Mouse (Mus musculus) stomach, postnatal 0 days (tissue): ENCODE results near the gene Fabp2. TPM values are rescaled to one million over a fixed set of nuclear protein-coding genes. Genes with fewer than 3 reads are reported as not detected.
"Not testable (repeated sequence)": the region's sequence is repeated elsewhere in the genome, so short reads cannot be mapped to it uniquely, and the experiment has no call there.

ENCODE experiments used
- ATAC-seq: fragments of 200-750 bp; cut with Nextera tagmentation; 2 replicates; pipeline ENCODE4 v1.8.0; 2017; ENCODE audit not compliant: low FRiP score, low TSS enrichment
- DNase-seq: peaks from one replicate; pipeline ENCODE4 v3.0.0-alpha.2; 2016; ENCODE audit warnings: low spot score
- H3K27ac ChIP-seq: fragments of 300-500 bp; sonication (generic); replicated peaks from 2 replicates; pipeline ENCODE4 v1.5.1; 2014; ENCODE audit warnings: mild to moderate bottlenecking, control low read depth
- H3K27me3 ChIP-seq: fragments of 300-500 bp; sonication (generic); 2 replicates; pipeline ENCODE4 v1.6.1; 2014; ENCODE audit warnings: low read length; ENCODE audit not compliant: control insufficient read depth, insufficient read depth
- H3K36me3 ChIP-seq: fragments of 300-500 bp; sonication (generic); 2 replicates; pipeline ENCODE4 v1.6.1; 2014; ENCODE audit warnings: low read length, mixed read lengths; ENCODE audit not compliant: control insufficient read depth, insufficient read depth
- H3K4me1 ChIP-seq: fragments of 300-500 bp; sonication (generic); replicated peaks from 2 replicates; pipeline ENCODE4 v1.6.1; 2014; ENCODE audit warnings: antibody characterized with exemption; ENCODE audit not compliant: control insufficient read depth, insufficient read depth
- H3K4me2 ChIP-seq: fragments of 300-500 bp; sonication (generic); replicated peaks from 2 replicates; pipeline ENCODE4 v1.6.1; 2014; ENCODE audit warnings: low read depth, mild to moderate bottlenecking, control low read depth, moderate library complexity
- H3K4me3 ChIP-seq: fragments of 300-500 bp; sonication (generic); 2 replicates; pipeline ENCODE4 v1.5.1; 2014; ENCODE audit warnings: low read depth, low read length, control low read depth
- H3K9ac ChIP-seq: fragments of 300-500 bp; sonication (generic); 2 replicates; pipeline ENCODE4 v1.6.1; 2014; ENCODE audit warnings: mild to moderate bottlenecking, low read length, control low read depth, mixed read lengths
- H3K9me3 ChIP-seq: fragments of 300-500 bp; sonication (generic); 2 replicates; pipeline ENCODE4 v1.6.1; 2016; ENCODE audit warnings: low read length; ENCODE audit not compliant: control insufficient read depth
- CTCF ChIP-seq: IDR thresholded peaks from 2 replicates; pipeline ENCODE4 v1.5.1; 2016; ENCODE audit warnings: antibody characterized with exemption, low read depth, mild to moderate bottlenecking, moderate library complexity
- EP300 ChIP-seq: optimal IDR thresholded peaks from 2 replicates; pipeline ENCODE3; 2016; ENCODE audit warnings: antibody characterized with exemption
- WGBS: fragments of 180-500 bp; shearing (Covaris S2); extraction: QIAGEN DNeasy Blood & Tissue Kit; methylation state at CpG from one replicate; pipeline ENCODE4 v1.1.7; 2014; 5-methylcytosine and 5-hydroxymethylcytosine counted together
- polyA plus RNA-seq: library from polyadenylated mRNA; unstranded; fragments of >200 nt; fragmentation: Nextera tagmentation; extraction: Ambion mirVana; gene quantifications from 2 replicates; pipeline ENCODE4 v1.2.1, GENCODE M21; 2015

Gene Fabp2
- polyA plus RNA-seq, 1 experiment from 2014 or later, result 21.5 TPM

- no peaks in the 10 kb centered on the region for H3K9me3 ChIP-seq
- WGBS, result 57% methylated on average over 8 of the region's 8 CpGs
- DNase-seq, result no peak
Measured at GRCm38 (mm10) chr3:122921676-122922527, 27.0 kb downstream of the Fabp2 start.

GRCm38 (mm10) chr3:122923147-122923546, 28.3 kb downstream of the Fabp2 start:
- Histone ChIP-seq H3K27ac (peak overlapping the region; percentile 92), H3K4me2 (peak overlapping the region; percentile 62), H3K4me3 (0 out of 2 replicates have a peak overlapping the region, but pooled peaks have one; percentile 60), H3K36me3 (peaks cover 4% of the 10 kb centered on the region; the same call in 1 of the 2 replicates), H3K9ac (no peak overlapping the region), H3K4me1 (no peaks in the 10 kb centered on the region), H3K27me3 (no peaks in the 10 kb centered on the region), H3K9me3 (no peaks in the 10 kb centered on the region)
- no peak for DNase-seq
- ATAC-seq, result no peak
- WGBS, result 45% methylated on average over 7 of the region's 7 CpGs
- TF ChIP-seq CTCF (no peak), EP300 (no peak)

More at GRCm38 (mm10) chr3:122921676-122922527, 27.0 kb downstream of the Fabp2 start:
- ATAC-seq, result no peak
- Histone ChIP-seq H3K4me1 (no peaks in the 10 kb centered on the region), H3K4me2 (no peak overlapping the region), H3K27me3 (no peaks in the 10 kb centered on the region), H3K27ac (peak overlapping the region; percentile 86), H3K4me3 (no peak overlapping the region), H3K9ac (no peak overlapping the region), H3K36me3 (peaks cover 4% of the 10 kb centered on the region; the same call in 1 of the 2 replicates)
- no peak for TF ChIP-seq CTCF
- TF ChIP-seq EP300, result no peak

GRCm38 (mm10) chr3:122924009-122924914, 29.4 kb downstream of the Fabp2 start, which contains the start of gene 1810037I17Rik:
Gene 1810037I17Rik (plus strand): TSS chr3:122924203.
- no peaks in the 10 kb centered on the region for H3K4me1 ChIP-seq
- TF ChIP-seq EP300, result no peak
- peak; percentile 68 for TF ChIP-seq CTCF
- 1% methylated on average over 68 of the region's 68 CpGs for WGBS
- H3K9ac ChIP-seq, result peak within 1 kb of the TSS; percentile 68
- no peaks in the 10 kb centered on the region for H3K27me3 ChIP-seq
- H3K4me3 ChIP-seq, result peak within 1 kb of the TSS; percentile 60
- ATAC-seq (peak; percentile 97), DNase-seq (peak; percentile 100)
- H3K36me3 ChIP-seq, result peaks cover 4% of the 10 kb centered on the region; the same call in 1 of the 2 replicates
- H3K27ac ChIP-seq, result peak within 1 kb of the TSS; percentile 92
- peak within 1 kb of the TSS; percentile 62 for H3K4me2 ChIP-seq
- no peaks in the 10 kb centered on the region for H3K9me3 ChIP-seq

- Histone ChIP-seq H3K9ac (no peak overlapping the region), H3K4me1 (no peaks in the 10 kb centered on the region), H3K27ac (no peak overlapping the region), H3K36me3 (peaks cover 6% of the 10 kb centered on the region; the same call in 1 of the 2 replicates), H3K4me3 (no peak overlapping the region), H3K4me2 (no peak overlapping the region), H3K9me3 (no peaks in the 10 kb centered on the region), H3K27me3 (no peaks in the 10 kb centered on the region)
- WGBS, result 82% methylated on average over 6 of the region's 6 CpGs
- ATAC-seq (no peak), DNase-seq (no peak)
- no peak for TF ChIP-seq CTCF
- TF ChIP-seq EP300, result no peak
Measured at GRCm38 (mm10) chr3:122929723-122930122, 34.9 kb downstream of the Fabp2 start.

- no peaks in the 10 kb centered on the region for H3K27me3 ChIP-seq
- no peak overlapping the region for H3K4me2 ChIP-seq
- no peak overlapping the region for H3K4me3 ChIP-seq
- 92% methylated on average over 1 of the region's 1 CpGs for WGBS
- TF ChIP-seq EP300 (no peak), CTCF (no peak)
- peaks cover 5% of the 10 kb centered on the region; the same call in 1 of the 2 replicates for H3K36me3 ChIP-seq
- H3K9ac ChIP-seq, result no peak overlapping the region
- no peak for ATAC-seq
- H3K9me3 ChIP-seq, result no peaks in the 10 kb centered on the region
- no peaks in the 10 kb centered on the region for H3K4me1 ChIP-seq
- no peak for DNase-seq
- H3K27ac ChIP-seq, result no peak overlapping the region
Measured at GRCm38 (mm10) chr3:122932466-122932865, 37.6 kb downstream of the Fabp2 start.

- not testable (repeated sequence) for DNase-seq, H3K4me1 ChIP-seq, H3K36me3 ChIP-seq, H3K9ac ChIP-seq, H3K4me2 ChIP-seq, H3K9me3 ChIP-seq, H3K27ac ChIP-seq, H3K27me3 ChIP-seq, H3K4me3 ChIP-seq, ATAC-seq
- WGBS, result 67% methylated on average over 13 of the region's 13 CpGs
Measured at GRCm38 (mm10) chr3:122937176-122937575, 42.3 kb downstream of the Fabp2 start.
